Mouse (Mus musculus): Measurements from ENCODE around the gene Ptpn3.
"Not testable (repeated sequence)": the region's sequence is repeated elsewhere in the genome, so short reads cannot be mapped to it uniquely, and the experiment has no call there.

Gene Ptpn3

GRCm38 (mm10) chr4:57298181-57298580, 3.5 kb downstream of the Ptpn3 start:
- DNase-seq: no peak

DNA sequence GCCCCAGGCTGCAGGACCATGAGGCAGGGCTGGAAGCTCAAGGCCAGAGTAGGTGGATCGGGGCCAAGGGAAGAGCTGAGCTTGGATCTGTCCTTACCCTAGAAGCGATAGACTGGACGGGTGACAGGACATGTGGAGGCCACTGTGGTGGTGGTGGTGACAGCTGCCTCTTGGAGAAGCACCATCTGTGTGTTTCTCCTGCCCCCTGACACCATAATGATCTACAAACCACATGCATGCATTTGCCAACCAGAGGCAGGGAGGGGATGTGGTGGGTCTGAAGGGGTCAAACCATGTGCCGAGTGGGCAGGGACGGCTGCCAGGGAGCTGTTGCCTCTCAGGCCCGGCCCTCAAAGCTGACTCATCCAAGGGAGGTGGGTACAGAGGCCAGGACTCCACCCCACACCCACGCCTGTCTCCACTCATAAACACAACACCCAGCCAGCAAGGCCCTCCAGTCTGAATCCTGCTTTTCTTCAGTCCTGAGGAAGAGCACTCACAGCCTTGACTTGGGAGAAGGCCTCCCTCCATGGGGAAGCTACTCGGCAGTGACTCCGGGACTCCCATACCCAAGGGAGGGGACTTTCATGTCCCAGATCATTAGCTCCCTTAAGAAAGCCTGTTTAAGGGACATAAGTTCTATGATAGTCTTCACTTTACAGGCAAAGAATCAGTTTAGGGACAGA, 6.5 kb downstream of the Ptpn3 start:
- peak; percentile 76 for DNase-seq

- DNase-seq: no peak
These were observed 9.0 kb downstream of the Ptpn3 start for GRCm38 (mm10) chr4:57292670-57293069.

DNA sequence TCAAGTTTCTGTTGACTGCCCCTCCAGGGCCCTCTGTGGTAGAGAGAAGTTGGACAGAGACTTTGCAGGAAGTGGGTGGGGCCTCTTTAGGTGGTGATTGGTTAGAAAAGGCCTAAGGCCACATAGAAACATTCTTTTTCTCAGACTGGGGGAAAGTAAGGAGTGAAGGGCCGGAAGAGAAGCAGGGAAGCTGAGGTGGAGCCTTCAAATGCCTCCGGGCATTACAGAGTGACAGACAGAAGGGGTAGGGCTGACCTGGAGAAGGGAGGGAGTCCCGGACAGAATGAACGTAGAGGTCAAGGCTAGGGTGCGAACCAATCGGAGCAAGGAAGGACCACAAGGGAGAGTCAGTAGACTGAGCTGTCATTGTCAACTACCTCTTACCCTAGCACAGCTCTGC, 11.6 kb downstream of the Ptpn3 start:
- DNase-seq: no peak

GRCm38 (mm10) chr4:57287808-57288207, 13.8 kb downstream of the Ptpn3 start:
- DNase-seq: no peak

DNA sequence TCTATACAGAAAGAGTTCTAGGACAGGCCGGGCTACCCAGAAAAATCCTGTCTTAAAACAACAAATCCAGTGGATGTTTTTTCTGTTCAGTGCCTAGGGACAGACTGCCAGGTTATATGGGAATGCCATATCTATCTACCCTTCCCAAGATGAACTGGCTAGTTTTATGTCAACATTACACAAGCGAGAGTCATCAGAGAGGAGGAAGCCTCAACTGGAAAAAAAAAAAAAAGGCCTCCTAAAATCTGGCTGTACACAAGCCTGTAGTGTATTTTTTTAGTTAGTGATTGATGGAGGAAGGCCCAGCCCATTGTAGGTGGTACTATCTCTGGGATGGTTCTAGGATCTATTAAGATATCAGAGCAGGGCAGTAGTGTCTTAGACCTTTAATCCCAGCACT, 16.4 kb downstream of the Ptpn3 start:
- no peak for DNase-seq

DNA sequence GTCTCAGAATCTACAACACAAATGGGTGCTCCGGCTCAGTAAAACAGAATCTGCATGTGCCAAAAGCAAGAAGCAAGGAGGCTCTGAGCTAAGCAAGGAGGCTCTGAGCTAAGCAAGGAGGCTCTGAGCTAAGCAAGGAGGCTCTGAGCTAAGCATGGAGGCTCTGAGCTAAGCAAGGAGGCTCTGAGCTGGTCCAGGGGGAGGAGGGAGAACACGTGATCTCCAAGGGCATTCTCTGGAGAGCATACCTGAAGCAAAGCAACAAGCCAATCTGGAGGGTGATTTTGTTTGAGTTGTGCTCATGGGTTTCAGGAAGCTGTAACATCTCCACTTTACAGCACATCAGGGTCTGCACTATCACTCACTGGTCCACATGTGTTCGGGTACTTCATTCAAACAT, 18.4 kb downstream of the Ptpn3 start:
- peak; percentile 31 for DNase-seq

GRCm38 (mm10) chr4:57282630-57283029, 19.0 kb downstream of the Ptpn3 start:
- DNase-seq: no peak

- DNase-seq: no peak
These were observed 19.5 kb downstream of the Ptpn3 start for GRCm38 (mm10) chr4:57282179-57282578.

DNA sequence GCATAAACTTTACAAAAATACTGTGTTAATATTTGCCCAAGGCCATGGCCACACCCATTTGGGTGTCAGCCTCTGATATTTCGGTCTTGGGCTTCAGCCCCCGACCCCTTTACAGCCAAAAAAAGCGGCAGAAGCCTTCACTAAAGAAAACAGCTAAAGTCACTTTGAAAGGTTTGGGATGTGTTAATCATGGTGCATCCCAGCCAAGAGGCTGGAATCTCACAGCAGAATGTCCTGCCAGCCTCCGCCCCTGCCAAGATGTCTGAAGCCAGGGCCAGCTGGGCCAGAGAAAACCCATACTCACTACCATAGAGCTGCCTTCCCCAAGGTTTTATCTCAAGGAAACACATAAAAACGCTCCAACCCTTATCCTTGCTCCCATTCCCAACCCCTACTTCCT, 20.7 kb downstream of the Ptpn3 start:
- DNase-seq: no peak

DNA sequence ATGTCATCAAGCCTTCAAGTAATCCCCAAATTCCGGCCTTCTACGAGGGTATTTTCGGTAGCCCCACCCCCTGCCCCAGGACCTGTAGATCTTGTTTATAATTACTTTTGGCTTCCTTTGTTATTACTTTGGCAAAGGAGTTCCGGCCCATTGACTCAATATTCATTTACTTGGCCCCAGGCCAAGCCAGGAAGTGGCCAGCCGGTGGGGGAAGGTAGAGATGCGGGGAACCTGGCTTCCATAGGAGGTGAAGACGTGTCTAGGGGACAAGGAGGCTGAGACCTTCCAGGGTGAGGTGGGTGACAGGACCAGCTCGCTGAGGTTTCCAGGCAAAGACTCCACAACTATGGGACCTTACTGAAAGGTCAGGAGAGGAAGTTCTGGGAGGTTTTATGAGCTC, 22.4 kb downstream of the Ptpn3 start:
- DNase-seq: peak; percentile 64

DNA sequence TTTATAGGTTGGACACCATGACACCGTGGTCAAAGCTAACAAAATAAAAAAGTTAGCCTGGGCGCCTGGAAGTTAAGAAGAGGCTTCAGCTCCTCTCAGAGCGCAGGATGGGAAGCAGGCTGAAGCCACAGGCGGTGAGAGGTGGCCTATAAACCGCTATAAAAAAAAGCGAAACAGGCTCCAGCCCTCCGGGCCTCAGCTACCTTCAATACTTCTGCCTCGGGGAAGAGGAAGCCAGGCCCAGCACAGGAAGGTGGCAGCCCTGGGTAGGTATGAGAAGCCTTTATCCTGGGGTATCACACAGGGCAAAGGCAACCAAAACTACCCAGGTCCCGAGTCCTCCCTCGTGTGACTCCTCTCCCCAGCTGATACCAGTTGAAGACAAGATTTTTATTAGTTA, 22.8 kb downstream of the Ptpn3 start:
- DNase-seq: no peak

GRCm38 (mm10) chr4:57277671-57278070, 24.0 kb downstream of the Ptpn3 start:
- DNase-seq: no peak

DNA sequence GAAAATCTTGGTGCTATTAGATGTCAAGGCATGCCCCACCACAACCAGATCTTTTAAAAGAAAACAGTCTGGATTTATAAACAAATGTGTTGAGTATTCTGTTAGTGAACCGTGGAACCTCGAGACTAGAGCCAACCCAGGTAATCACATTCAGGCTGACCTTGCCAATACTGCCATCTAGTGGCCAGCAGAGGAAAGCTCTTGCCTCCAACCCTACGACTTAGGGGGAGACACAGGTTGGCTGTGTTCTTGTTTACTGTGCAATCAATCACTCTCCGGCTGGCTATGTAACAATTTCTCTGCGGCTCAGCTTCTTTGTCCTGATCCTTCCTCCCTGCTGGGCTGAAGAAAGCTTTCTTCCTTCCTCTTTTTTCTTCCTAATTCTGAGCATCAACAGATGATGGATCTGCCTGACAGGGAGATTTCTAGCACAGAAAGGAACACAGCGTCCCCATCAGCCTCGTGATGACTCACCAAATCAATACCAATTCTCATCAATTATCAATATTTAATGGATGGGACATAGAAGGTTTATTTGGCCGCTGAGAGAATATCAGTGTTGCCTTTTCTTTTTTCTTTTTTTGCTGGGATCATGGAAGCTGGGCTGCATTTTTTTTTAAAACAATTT, 26.4 kb downstream of the Ptpn3 start:
- peak; percentile 79 for DNase-seq

DNA sequence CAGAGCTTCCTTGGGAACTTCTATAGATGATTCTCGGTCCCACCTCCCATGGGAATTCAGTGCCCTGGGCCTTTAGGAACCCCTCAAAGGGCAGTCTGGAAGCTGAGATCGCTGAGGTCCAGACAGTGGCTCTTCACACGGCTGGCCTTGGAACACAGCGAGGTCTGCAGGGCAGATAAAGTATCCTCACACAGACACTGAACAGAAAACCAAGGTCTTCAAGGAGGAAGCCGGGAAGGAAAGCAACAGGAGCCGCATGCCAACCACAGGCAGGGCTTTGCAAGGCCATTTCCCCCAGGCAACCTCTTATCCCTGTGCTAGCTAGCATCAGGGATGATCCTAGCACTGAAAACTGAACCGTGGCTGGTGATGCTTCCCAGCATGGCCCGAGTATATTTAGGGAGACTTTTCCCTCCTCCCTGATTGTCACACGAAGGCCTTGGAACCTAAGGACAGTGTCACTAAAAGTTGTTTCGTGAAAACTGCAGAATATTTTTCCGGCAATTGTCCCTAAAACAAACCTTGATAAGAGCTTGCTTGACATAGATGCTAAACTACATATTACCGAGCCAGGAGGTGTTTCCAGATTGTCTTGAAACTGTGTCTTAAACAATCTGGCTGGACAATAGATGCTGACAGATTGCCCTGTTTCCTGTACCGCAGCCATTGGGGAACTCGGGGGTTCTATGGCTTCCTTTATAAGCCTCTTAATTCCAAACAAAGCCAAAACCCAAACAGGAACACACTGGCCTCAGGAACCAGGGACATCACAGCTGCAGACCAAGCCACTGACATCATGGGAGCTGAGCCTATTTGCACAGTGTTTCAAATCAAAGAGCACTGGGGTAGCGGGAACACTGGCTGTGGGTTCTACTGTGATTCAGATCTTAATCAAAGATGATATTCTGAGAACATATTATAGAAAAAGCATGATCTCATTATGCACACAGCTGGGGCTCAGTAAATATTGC, 27.8 kb downstream of the Ptpn3 start:
- no peak for DNase-seq

DNA sequence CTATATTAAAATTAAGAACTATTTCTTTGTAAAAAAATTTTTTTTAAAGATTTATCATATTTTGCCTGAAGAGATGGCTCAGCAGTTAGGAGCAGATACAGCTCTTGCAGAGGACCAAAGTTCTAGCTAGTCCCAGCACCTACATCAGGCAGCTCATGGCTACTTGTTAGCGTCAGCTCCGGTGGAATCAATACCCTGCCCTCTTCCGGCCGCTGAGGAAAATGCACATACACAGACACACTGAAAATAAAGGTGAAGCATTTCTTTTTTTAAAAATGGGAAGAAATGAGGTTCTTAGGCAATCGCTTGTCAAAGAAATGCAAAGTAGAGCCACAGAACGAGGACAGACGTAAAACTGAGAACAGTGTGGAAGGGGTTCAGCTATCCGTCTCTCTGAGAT, 30.6 kb downstream of the Ptpn3 start:
- DNase-seq: no peak

DNA sequence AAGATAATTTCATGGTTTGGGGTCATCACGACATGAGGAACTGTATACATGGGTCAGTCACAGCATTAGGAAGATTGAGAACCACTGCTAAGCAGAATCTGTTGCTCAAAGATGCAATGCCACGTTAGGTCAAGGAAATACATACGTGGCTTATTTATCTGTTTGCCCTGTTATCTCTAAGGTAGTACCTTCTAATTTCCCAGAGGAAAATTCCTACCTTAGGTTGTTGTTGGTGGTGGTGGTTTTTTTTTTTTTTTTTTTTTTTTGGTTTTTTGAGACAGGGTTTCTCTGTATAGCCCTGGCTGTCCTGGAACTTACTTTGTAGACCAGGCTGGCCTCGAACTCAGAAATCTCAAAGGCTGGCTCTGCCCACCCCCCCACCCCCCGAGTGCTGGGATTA, 31.1 kb downstream of the Ptpn3 start:
- not testable (repeated sequence) for DNase-seq

- DNase-seq: no peak
These were observed 32.3 kb downstream of the Ptpn3 start for GRCm38 (mm10) chr4:57269344-57269743.

- no peak for DNase-seq
These were observed 33.3 kb downstream of the Ptpn3 start for GRCm38 (mm10) chr4:57268330-57268729.

GRCm38 (mm10) chr4:57266389-57266788, 35.2 kb downstream of the Ptpn3 start:
- DNase-seq: no peak

DNA sequence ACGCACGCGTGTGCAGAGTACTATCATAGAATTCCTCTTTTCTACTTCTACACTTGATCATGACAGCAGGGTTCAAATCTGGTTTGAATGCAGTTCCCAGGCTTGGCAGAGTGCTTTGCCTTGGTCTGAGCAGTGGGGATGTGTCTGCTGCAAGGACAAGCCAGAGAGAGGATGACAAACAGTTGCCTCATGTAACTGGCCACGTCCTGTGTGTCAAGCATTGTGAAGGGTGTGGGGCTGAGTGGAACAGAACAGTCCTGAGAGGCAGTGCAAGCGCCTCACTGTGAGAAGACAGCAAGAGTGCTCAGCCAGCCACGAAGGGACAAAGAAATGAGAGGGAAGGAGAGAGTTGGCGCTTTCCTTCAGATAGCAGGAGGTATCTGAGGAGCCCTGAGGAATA, 37.9 kb downstream of the Ptpn3 start:
- DNase-seq: no peak

DNA sequence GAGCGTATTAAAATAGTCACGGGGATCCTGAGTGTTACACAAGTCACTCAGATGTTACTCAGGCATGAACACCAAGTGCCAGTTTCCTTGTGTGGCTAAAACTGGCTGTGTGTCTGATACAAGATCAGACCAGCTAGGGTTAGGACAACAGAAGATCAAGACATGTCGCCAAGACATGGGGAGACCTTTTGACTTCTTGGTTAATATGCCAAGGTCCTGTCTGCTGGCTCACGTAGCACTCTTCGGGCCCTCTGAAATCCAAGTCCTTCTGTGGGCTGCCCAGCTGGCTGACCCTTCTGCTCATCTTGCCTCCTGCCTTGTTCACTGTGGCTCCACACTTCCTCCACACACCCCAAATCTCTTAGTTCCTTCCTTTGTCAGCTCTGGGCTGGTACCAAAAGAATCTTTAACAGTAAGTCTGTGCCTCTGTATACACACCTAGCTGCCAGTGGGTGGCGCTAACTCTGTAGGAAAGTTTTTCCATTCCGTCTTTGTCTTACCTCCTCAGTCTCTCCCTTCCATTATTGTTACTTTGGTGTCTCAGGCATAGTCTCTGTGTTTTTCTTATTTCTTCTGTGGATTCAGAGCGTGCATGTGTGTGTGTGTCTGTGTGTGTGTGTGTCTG, 38.5 kb downstream of the Ptpn3 start:
- DNase-seq: peak; percentile 69

DNA sequence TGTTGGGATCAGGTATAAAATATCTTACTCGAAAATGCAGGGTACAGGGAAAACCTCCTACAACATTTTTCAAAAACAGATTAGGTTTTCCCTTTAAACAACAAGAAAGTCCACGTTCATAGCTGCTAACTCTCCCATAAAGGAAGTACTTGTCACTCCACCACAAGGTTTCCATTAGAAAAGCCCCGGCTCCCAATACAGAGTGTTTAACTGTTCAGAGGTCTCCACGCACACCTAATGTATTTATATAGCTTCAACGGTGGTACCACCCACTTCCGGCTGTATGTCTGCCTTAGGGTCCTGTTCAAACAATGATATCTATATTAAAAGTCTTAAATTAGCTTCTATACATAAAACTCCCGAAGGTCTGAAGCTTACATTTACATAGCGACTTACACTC, 39.2 kb downstream of the Ptpn3 start:
- no peak for DNase-seq
